Comparison of ENCODE assay signal across 8 mouse cellular contexts in genomic region chr10:79853860-79854795, GRCm38 (mm10). TPM values are rescaled to one million over a fixed set of nuclear protein-coding genes. Genes with fewer than 3 reads are reported as not detected.
DNase-seq lines count a peak whose midpoint lies in the region; ATAC-seq and TF ChIP-seq lines count a peak whose summit lies in the region.

Gene Ptbp1, plus strand, starts transcription at chr10:79854427.

- H3K9me3 ChIP-seq in megakaryocyte, embryonic 14.5 days = no peaks in the 10 kb centered on the region

- peak; percentile 80 for ATAC-seq in activated CD4-positive, CD25-positive, alpha-beta regulatory T cell, adult 4 months

- peaks cover 34% of the 10 kb centered on the region for H3K36me3 ChIP-seq in megakaryocyte, embryonic 14.5 days (replicated peaks; ENCODE audit: low read length)

- peak within 1 kb of the TSS; percentile 92 for H3K27ac ChIP-seq in cortical plate, adult 2 months (ENCODE audit: insufficient read depth, low read length)

- peak; percentile 98 to 99 for DNase-seq in gastrocnemius, adult 8-10 months (ENCODE audit: low spot score in 2 of 2)
- DNase-seq in hindlimb bud, embryonic 11.5 days (ENCODE audit: extremely low spot score, low read depth, low spot score) = peak; percentile 98
- peak; percentile 95 to 100 for DNase-seq in left cerebral cortex, adult 8-10 months (ENCODE audit: low spot score in 2 of 2)
- peak; percentile 100 for DNase-seq in right cerebral cortex, postnatal 10 days (ENCODE audit: low spot score in 2 of 2)
- DNase-seq in urinary bladder, postnatal 25 days (ENCODE audit: low spot score) = peak; percentile 96

- no peak for TF ChIP-seq CTCF in cortical plate, adult 2 months (IDR thresholded peaks at IDR 0.05; ENCODE audit: extremely low read depth, insufficient read depth, low read length)

- peak; percentile 98 for TF ChIP-seq POLR2A in cortical plate, adult 2 months (IDR thresholded peaks at IDR 0.05; ENCODE audit: extremely low read depth, insufficient read depth, low read length)

- no peaks in the 10 kb centered on the region for H3K27me3 ChIP-seq in megakaryocyte, embryonic 14.5 days (replicated peaks)

- H3K4me3 ChIP-seq in cortical plate, adult 2 months (ENCODE audit: insufficient read depth, low read length) = peak within 1 kb of the TSS; percentile 86
- peak within 1 kb of the TSS; percentile 98 for H3K4me3 ChIP-seq in megakaryocyte, embryonic 14.5 days (replicated peaks)

- H3K4me1 ChIP-seq in cortical plate, adult 2 months (ENCODE audit: control insufficient read depth, insufficient read depth, low read length) = peaks cover 23% of the 10 kb centered on the region
- peaks cover 72% of the 10 kb centered on the region for H3K4me1 ChIP-seq in megakaryocyte, embryonic 14.5 days

RNA-seq across cellular contexts. Expression of gene Ptbp1, which starts in this region (rescaled TPM):
- 100 to 1,000 TPM in 1 of 2 experiments, 10 to 100 TPM in 1; 94.0 to 159 TPM for polyA plus RNA-seq in activated CD4-positive, CD25-positive, alpha-beta regulatory T cell, adult 4 months (2017; shearing (Covaris generic))
- polyA plus RNA-seq in cortical plate, adult 2 months (2012; rRNA removed) = 53.3 and 54.1 TPM in 2 replicates
- 10 to 100 TPM; 11.8 to 19.3 (median 14.8) TPM for total RNA-seq in gastrocnemius, adult 8-10 months (2022)
- 10 to 100 TPM; 59.3 to 67.3 (median 63.6) TPM for total RNA-seq in left cerebral cortex, adult 8-10 months (2022)
- 849 and 1,831 TPM in 2 replicates for polyA plus RNA-seq in megakaryocyte, embryonic 14.5 days (2012; ENCODE audit: insufficient read depth, low replicate concordance)

Comparison
In these comparisons a context has a peak if more than half of its experiments do, and no peak if none do; other contexts are left out.
1. Peak in every context shown above with its lines: DNase-seq, ATAC-seq, H3K4me3 ChIP-seq and H3K27ac ChIP-seq.